Mouse (Mus musculus) neural tube, embryonic 13.5 days (tissue): Measurements from ENCODE around the gene Fam25c. TPM values are rescaled to one million over a fixed set of nuclear protein-coding genes. Genes with fewer than 3 reads are reported as not detected.

Source experiments
- ATAC-seq: fragments of 200-750 bp; cut with Nextera tagmentation; 2 replicates; pipeline ENCODE4 v1.8.0; 2017; ENCODE audit warnings: low read depth, mild to moderate bottlenecking, moderate TSS enrichment, moderate library complexity
- H3K27ac ChIP-seq: fragments of 300-500 bp; sonication (generic); replicated peaks from 2 replicates; pipeline ENCODE4 v1.5.1; 2015; ENCODE audit warnings: moderate library complexity, mild to moderate bottlenecking, inconsistent platforms
- H3K27me3 ChIP-seq: fragments of 300-500 bp; sonication (generic); 2 replicates; pipeline ENCODE4 v1.6.1; 2015; ENCODE audit warnings: mild to moderate bottlenecking, inconsistent platforms
- H3K36me3 ChIP-seq: fragments of 300-500 bp; sonication (generic); 2 replicates; pipeline ENCODE4 v1.6.1; 2015; ENCODE audit warnings: mild to moderate bottlenecking, inconsistent platforms
- H3K4me1 ChIP-seq: fragments of 300-500 bp; sonication (generic); replicated peaks from 2 replicates; pipeline ENCODE4 v1.6.1; 2015; ENCODE audit warnings: inconsistent platforms
- H3K4me2 ChIP-seq: fragments of 300-500 bp; sonication (generic); 2 replicates; pipeline ENCODE4 v1.6.1; 2015; ENCODE audit warnings: inconsistent platforms, mild to moderate bottlenecking, moderate library complexity
- H3K4me3 ChIP-seq: fragments of 300-500 bp; sonication (generic); 2 replicates; pipeline ENCODE4 v1.5.1; 2015; ENCODE audit warnings: mild to moderate bottlenecking, inconsistent platforms
- H3K9ac ChIP-seq: fragments of 300-500 bp; sonication (generic); 2 replicates; pipeline ENCODE4 v1.6.1; 2015; ENCODE audit warnings: moderate library complexity, mild to moderate bottlenecking, inconsistent platforms
- H3K9me3 ChIP-seq: fragments of 300-500 bp; sonication (generic); 2 replicates; pipeline ENCODE4 v1.6.1; 2016; ENCODE audit warnings: inconsistent platforms
- WGBS: fragments of 180-500 bp; shearing (Covaris S2); methylation state at CpG from one replicate; pipeline ENCODE4 v1.1.7; 2015; 5-methylcytosine and 5-hydroxymethylcytosine counted together
- polyA plus RNA-seq: library from polyadenylated mRNA; unstranded; fragments of >200 nt; fragmentation: Nextera tagmentation; extraction: Ambion mirVana; gene quantifications from 2 replicates; pipeline ENCODE4 v1.2.1, GENCODE M21; 2015

Gene Fam25c
- polyA plus RNA-seq, 1 experiment from 2014 or later = not detected

GRCm38 (mm10) chr14:34362726-34363445 lies 7.7 kb upstream of the Fam25c start:
- 35% methylated on average over 18 of the region's 18 CpGs for whole genome bisulfite sequencing
- ATAC-seq = peak; percentile 70
- Histone ChIP-seq H3K27me3 (no peaks in the 10 kb centered on the region), H3K4me1 (peaks cover 14% of the 10 kb centered on the region), H3K36me3 (no peaks in the 10 kb centered on the region), H3K9ac (peak overlapping the region; percentile 75), H3K4me3 (peak overlapping the region; percentile 46), H3K27ac (no peak overlapping the region), H3K4me2 (peak overlapping the region; percentile 89), H3K9me3 (no peaks in the 10 kb centered on the region)

- no peaks in the 10 kb centered on the region for H3K9me3 ChIP-seq
- H3K4me3 ChIP-seq = no peak overlapping the region
- H3K27ac ChIP-seq = no peak overlapping the region
- no peak for ATAC-seq
- no peak overlapping the region for H3K9ac ChIP-seq
- H3K36me3 ChIP-seq = no peaks in the 10 kb centered on the region
- no peak overlapping the region for H3K4me2 ChIP-seq
- H3K4me1 ChIP-seq = peaks cover 14% of the 10 kb centered on the region
- 87% methylated on average over 4 of the region's 4 CpGs for WGBS
- H3K27me3 ChIP-seq = no peaks in the 10 kb centered on the region
Observed at GRCm38 (mm10) chr14:34362135-34362534, 6.9 kb upstream of the Fam25c start.

GRCm38 (mm10) chr14:34360251-34360650 lies 5.0 kb upstream of the Fam25c start:
- no peak overlapping the region for H3K27ac ChIP-seq
- no peaks in the 10 kb centered on the region for H3K9me3 ChIP-seq
- H3K36me3 ChIP-seq = no peaks in the 10 kb centered on the region
- no peak overlapping the region for H3K4me3 ChIP-seq
- H3K27me3 ChIP-seq = no peaks in the 10 kb centered on the region
- no peak overlapping the region for H3K9ac ChIP-seq
- WGBS = 56% methylated on average over 6 of the region's 6 CpGs
- peaks cover 14% of the 10 kb centered on the region for H3K4me1 ChIP-seq
- H3K4me2 ChIP-seq = no peak overlapping the region
- ATAC-seq = no peak

- no peaks in the 10 kb centered on the region for H3K36me3 ChIP-seq
- 60% methylated on average over 5 of the region's 5 CpGs for WGBS
- H3K27ac ChIP-seq = no peak overlapping the region
- no peak overlapping the region for H3K4me2 ChIP-seq
- H3K4me3 ChIP-seq = no peak overlapping the region
- H3K4me1 ChIP-seq = peaks cover 14% of the 10 kb centered on the region
- H3K9me3 ChIP-seq = no peaks in the 10 kb centered on the region
- no peak for ATAC-seq
- H3K27me3 ChIP-seq = no peaks in the 10 kb centered on the region
- H3K9ac ChIP-seq = no peak overlapping the region
Observed at GRCm38 (mm10) chr14:34359676-34360244, 4.5 kb upstream of the Fam25c start.

- Histone ChIP-seq H3K27ac (no peak overlapping the region), H3K27me3 (no peaks in the 10 kb centered on the region), H3K4me2 (no peak overlapping the region), H3K4me3 (no peak overlapping the region), H3K9ac (no peak overlapping the region), H3K4me1 (no peaks in the 10 kb centered on the region), H3K9me3 (no peaks in the 10 kb centered on the region), H3K36me3 (no peaks in the 10 kb centered on the region)
- 85% methylated on average over 7 of the region's 7 CpGs for WGBS
- no peak for ATAC-seq
Observed at GRCm38 (mm10) chr14:34357671-34358455, 2.6 kb upstream of the Fam25c start.

GRCm38 (mm10) chr14:34354456-34354855 lies 777 bp downstream of the Fam25c start:
- Histone ChIP-seq H3K27ac (no peak overlapping the region), H3K9ac (no peak overlapping the region), H3K4me3 (no peak overlapping the region), H3K36me3 (no peaks in the 10 kb centered on the region), H3K4me1 (no peaks in the 10 kb centered on the region), H3K9me3 (no peaks in the 10 kb centered on the region), H3K27me3 (no peaks in the 10 kb centered on the region), H3K4me2 (no peak overlapping the region)
- no peak for ATAC-seq
- 87% methylated on average over 4 of the region's 4 CpGs for WGBS

GRCm38 (mm10) chr14:34353326-34353725 lies 1.9 kb downstream of the Fam25c start:
- H3K4me1 ChIP-seq = no peaks in the 10 kb centered on the region
- no peak overlapping the region for H3K27ac ChIP-seq
- no peaks in the 10 kb centered on the region for H3K9me3 ChIP-seq
- no peak overlapping the region for H3K4me3 ChIP-seq
- no peaks in the 10 kb centered on the region for H3K27me3 ChIP-seq
- WGBS = 94% methylated on average over 3 of the region's 3 CpGs
- no peak overlapping the region for H3K4me2 ChIP-seq
- H3K36me3 ChIP-seq = no peaks in the 10 kb centered on the region
- no peak overlapping the region for H3K9ac ChIP-seq
- no peak for ATAC-seq

GRCm38 (mm10) chr14:34352523-34352922 lies 2.7 kb downstream of the Fam25c start:
- no peak for ATAC-seq
- Histone ChIP-seq H3K36me3 (no peaks in the 10 kb centered on the region), H3K9ac (no peak overlapping the region), H3K27me3 (no peaks in the 10 kb centered on the region), H3K9me3 (no peaks in the 10 kb centered on the region), H3K4me1 (no peaks in the 10 kb centered on the region), H3K4me2 (no peak overlapping the region), H3K27ac (no peak overlapping the region), H3K4me3 (no peak overlapping the region)
- WGBS = 70% methylated on average over 6 of the region's 6 CpGs

- no peak overlapping the region for H3K27ac ChIP-seq
- no peak for ATAC-seq
- H3K9me3 ChIP-seq = no peaks in the 10 kb centered on the region
- 53% methylated on average over 3 of the region's 3 CpGs for WGBS
- no peaks in the 10 kb centered on the region for H3K27me3 ChIP-seq
- no peak overlapping the region for H3K4me2 ChIP-seq
- H3K4me1 ChIP-seq = no peaks in the 10 kb centered on the region
- H3K4me3 ChIP-seq = no peak overlapping the region
- H3K36me3 ChIP-seq = no peaks in the 10 kb centered on the region
- H3K9ac ChIP-seq = no peak overlapping the region
Observed at GRCm38 (mm10) chr14:34351660-34352059, 3.6 kb downstream of the Fam25c start.

- no peak overlapping the region for H3K9ac ChIP-seq
- WGBS = 88% methylated on average over 8 of the region's 8 CpGs
- no peaks in the 10 kb centered on the region for H3K9me3 ChIP-seq
- peaks cover 5% of the 10 kb centered on the region for H3K36me3 ChIP-seq
- no peaks in the 10 kb centered on the region for H3K27me3 ChIP-seq
- H3K4me2 ChIP-seq = no peak overlapping the region
- H3K27ac ChIP-seq = no peak overlapping the region
- H3K4me3 ChIP-seq = no peak overlapping the region
- no peak for ATAC-seq
- no peaks in the 10 kb centered on the region for H3K4me1 ChIP-seq
Observed at GRCm38 (mm10) chr14:34349007-34349406, 6.2 kb downstream of the Fam25c start.

GRCm38 (mm10) chr14:34348301-34348700 lies 6.9 kb downstream of the Fam25c start:
- 82% methylated on average over 7 of the region's 7 CpGs for WGBS
- H3K4me2 ChIP-seq = no peak overlapping the region
- H3K27ac ChIP-seq = no peak overlapping the region

GRCm38 (mm10) chr14:34347084-34347483 lies 8.1 kb downstream of the Fam25c start:
- Histone ChIP-seq H3K9ac (no peak overlapping the region), H3K4me2 (no peak overlapping the region), H3K9me3 (no peaks in the 10 kb centered on the region), H3K4me3 (no peak overlapping the region), H3K36me3 (peaks cover 21% of the 10 kb centered on the region), H3K4me1 (no peaks in the 10 kb centered on the region), H3K27me3 (no peaks in the 10 kb centered on the region), H3K27ac (no peak overlapping the region)
- 92% methylated on average over 5 of the region's 5 CpGs for WGBS
- ATAC-seq = no peak

More at GRCm38 (mm10) chr14:34348301-34348700, 6.9 kb downstream of the Fam25c start:
- Histone ChIP-seq H3K9ac (no peak overlapping the region), H3K4me1 (no peaks in the 10 kb centered on the region), H3K27me3 (no peaks in the 10 kb centered on the region), H3K4me3 (no peak overlapping the region), H3K9me3 (no peaks in the 10 kb centered on the region), H3K36me3 (peaks cover 9% of the 10 kb centered on the region)
- no peak for ATAC-seq
